Mouse (Mus musculus) neural tube, embryonic 14.5 days (tissue): ENCODE data around the gene Stk39. TPM values are rescaled to one million over a fixed set of nuclear protein-coding genes. Genes with fewer than 3 reads are reported as not detected.

Experiments used
- ATAC-seq: fragments of 200-750 bp; cut with Nextera tagmentation; 2 replicates; pipeline ENCODE4 v1.8.0; 2017; ENCODE audit warnings: low read depth, mild to moderate bottlenecking, moderate TSS enrichment, moderate library complexity
- H3K27ac ChIP-seq: fragments of 300-500 bp; sonication (generic); 2 replicates; pipeline ENCODE4 v1.5.1; 2014; ENCODE audit warnings: low read depth, mild to moderate bottlenecking, control low read depth, low read length, moderate library complexity, mixed read lengths
- H3K27me3 ChIP-seq: fragments of 300-500 bp; sonication (generic); 2 replicates; pipeline ENCODE4 v1.6.1; 2014; ENCODE audit warnings: low read length; ENCODE audit not compliant: control insufficient read depth, insufficient read depth
- H3K36me3 ChIP-seq: fragments of 300-500 bp; sonication (generic); 2 replicates; pipeline ENCODE4 v1.6.1; 2014; ENCODE audit warnings: low read length, mixed read lengths; ENCODE audit not compliant: control insufficient read depth, insufficient read depth
- H3K4me1 ChIP-seq: fragments of 300-500 bp; sonication (generic); 2 replicates; pipeline ENCODE4 v1.6.1; 2014; ENCODE audit warnings: low read length; ENCODE audit not compliant: control insufficient read depth, insufficient read depth
- H3K4me2 ChIP-seq: fragments of 300-500 bp; sonication (generic); 2 replicates; pipeline ENCODE4 v1.6.1; 2014; ENCODE audit warnings: mild to moderate bottlenecking, low read depth, low read length, control low read depth
- H3K4me3 ChIP-seq: fragments of 300-500 bp; sonication (generic); 2 replicates; pipeline ENCODE4 v1.5.1; 2014; ENCODE audit warnings: low read depth, low read length, control low read depth, mixed read lengths
- H3K9ac ChIP-seq: fragments of 300-500 bp; sonication (generic); replicated peaks from 2 replicates; pipeline ENCODE4 v1.6.1; 2014; ENCODE audit warnings: low read depth, mild to moderate bottlenecking, control low read depth, low read length, mixed read lengths
- H3K9me3 ChIP-seq: fragments of 300-500 bp; sonication (generic); 2 replicates; pipeline ENCODE4 v1.6.1; 2016; ENCODE audit warnings: low read length; ENCODE audit not compliant: control insufficient read depth
- WGBS: fragments of 180-500 bp; shearing (Covaris S2); extraction: QIAGEN DNeasy Blood & Tissue Kit; methylation state at CpG from one replicate; pipeline ENCODE4 v1.1.7; 2014; 5-methylcytosine and 5-hydroxymethylcytosine counted together
- polyA plus RNA-seq: library from polyadenylated mRNA; unstranded; fragments of >200 nt; fragmentation: Nextera tagmentation; extraction: Ambion mirVana; gene quantifications from 2 replicates; pipeline ENCODE4 v1.2.1, GENCODE M21; 2014

The Stk39 gene
- polyA plus RNA-seq, 1 experiment from 2014 or later, result 37.0 TPM

GRCm38 (mm10) chr2:68350621-68351020 lies 121.4 kb downstream of the Stk39 start:
- no peaks in the 10 kb centered on the region for H3K27me3 ChIP-seq
- ATAC-seq, result peak; percentile 52; the same call in 1 of the 2 replicates
- no peak overlapping the region for H3K4me3 ChIP-seq
- no peak overlapping the region for H3K9ac ChIP-seq
- no peaks in the 10 kb centered on the region for H3K4me1 ChIP-seq
- H3K4me2 ChIP-seq, result no peak overlapping the region
- no peaks in the 10 kb centered on the region for H3K9me3 ChIP-seq
- 9% methylated on average over 6 of the region's 6 CpGs for WGBS
- no peaks in the 10 kb centered on the region for H3K36me3 ChIP-seq
- H3K27ac ChIP-seq, result no peak overlapping the region

GRCm38 (mm10) chr2:68349593-68350383 lies 122.3 kb downstream of the Stk39 start:
- peak; percentile 58; the same call in 1 of the 2 replicates for ATAC-seq
- Histone ChIP-seq H3K9ac (no peak overlapping the region), H3K4me3 (no peak overlapping the region), H3K4me2 (no peak overlapping the region), H3K4me1 (no peaks in the 10 kb centered on the region), H3K36me3 (no peaks in the 10 kb centered on the region), H3K27me3 (no peaks in the 10 kb centered on the region), H3K9me3 (no peaks in the 10 kb centered on the region), H3K27ac (no peak overlapping the region)
- WGBS, result 58% methylated on average over 24 of the region's 24 CpGs

- H3K9ac ChIP-seq, result no peak overlapping the region
- no peak for ATAC-seq
- H3K4me3 ChIP-seq, result no peak overlapping the region
- H3K27ac ChIP-seq, result no peak overlapping the region
- no peak overlapping the region for H3K4me2 ChIP-seq
- WGBS, result 77% methylated on average over 12 of the region's 12 CpGs
- no peaks in the 10 kb centered on the region for H3K4me1 ChIP-seq
- H3K9me3 ChIP-seq, result no peaks in the 10 kb centered on the region
- no peaks in the 10 kb centered on the region for H3K36me3 ChIP-seq
- H3K27me3 ChIP-seq, result no peaks in the 10 kb centered on the region
These were observed 123.1 kb downstream of the Stk39 start for GRCm38 (mm10) chr2:68348966-68349365.

GRCm38 (mm10) chr2:68346606-68347237 lies 125.3 kb downstream of the Stk39 start:
- Histone ChIP-seq H3K4me2 (no peak overlapping the region), H3K27me3 (no peaks in the 10 kb centered on the region), H3K4me1 (no peaks in the 10 kb centered on the region), H3K36me3 (no peaks in the 10 kb centered on the region), H3K9me3 (no peaks in the 10 kb centered on the region), H3K27ac (no peak overlapping the region), H3K4me3 (no peak overlapping the region), H3K9ac (no peak overlapping the region)
- 26% methylated on average over 8 of the region's 8 CpGs for WGBS
- peak; percentile 70; the same call in 1 of the 2 replicates for ATAC-seq

GRCm38 (mm10) chr2:68345269-68345668 lies 126.8 kb downstream of the Stk39 start:
- Histone ChIP-seq H3K36me3 (no peaks in the 10 kb centered on the region), H3K4me3 (no peak overlapping the region), H3K27ac (no peak overlapping the region), H3K27me3 (no peaks in the 10 kb centered on the region), H3K4me2 (no peak overlapping the region), H3K9ac (no peak overlapping the region), H3K9me3 (no peaks in the 10 kb centered on the region), H3K4me1 (no peaks in the 10 kb centered on the region)
- ATAC-seq, result no peak
- WGBS, result 89% methylated on average over 9 of the region's 9 CpGs

- Histone ChIP-seq H3K4me1 (no peaks in the 10 kb centered on the region), H3K9ac (no peak overlapping the region), H3K36me3 (no peaks in the 10 kb centered on the region), H3K9me3 (no peaks in the 10 kb centered on the region), H3K27me3 (no peaks in the 10 kb centered on the region), H3K4me2 (no peak overlapping the region), H3K4me3 (no peak overlapping the region), H3K27ac (no peak overlapping the region)
- no peak for ATAC-seq
- WGBS, result 98% methylated on average over 4 of the region's 4 CpGs
These were observed 128.3 kb downstream of the Stk39 start for GRCm38 (mm10) chr2:68343751-68344150.

GRCm38 (mm10) chr2:68342122-68342646 lies 129.9 kb downstream of the Stk39 start:
- H3K9me3 ChIP-seq, result no peaks in the 10 kb centered on the region
- H3K36me3 ChIP-seq, result no peaks in the 10 kb centered on the region
- no peak overlapping the region for H3K4me3 ChIP-seq
- H3K27ac ChIP-seq, result no peak overlapping the region
- WGBS, result 89% methylated on average over 7 of the region's 7 CpGs
- no peaks in the 10 kb centered on the region for H3K4me1 ChIP-seq
- H3K4me2 ChIP-seq, result no peak overlapping the region
- no peak overlapping the region for H3K9ac ChIP-seq
- ATAC-seq, result no peak
- H3K27me3 ChIP-seq, result no peaks in the 10 kb centered on the region

GRCm38 (mm10) chr2:68336913-68337312 lies 135.2 kb downstream of the Stk39 start:
- Histone ChIP-seq H3K4me3 (no peak overlapping the region), H3K9ac (no peak overlapping the region), H3K36me3 (no peaks in the 10 kb centered on the region), H3K4me1 (no peaks in the 10 kb centered on the region), H3K27ac (no peak overlapping the region), H3K9me3 (no peaks in the 10 kb centered on the region), H3K4me2 (no peak overlapping the region), H3K27me3 (no peaks in the 10 kb centered on the region)
- WGBS, result 90% methylated on average over 6 of the region's 6 CpGs
- no peak for ATAC-seq

- no peak overlapping the region for H3K9ac ChIP-seq
- WGBS, result 41% methylated on average over 5 of the region's 5 CpGs
- no peak overlapping the region for H3K4me3 ChIP-seq
- no peaks in the 10 kb centered on the region for H3K27me3 ChIP-seq
- no peak for ATAC-seq
- no peak overlapping the region for H3K27ac ChIP-seq
- no peaks in the 10 kb centered on the region for H3K4me1 ChIP-seq
- no peak overlapping the region for H3K4me2 ChIP-seq
- no peaks in the 10 kb centered on the region for H3K9me3 ChIP-seq
- no peaks in the 10 kb centered on the region for H3K36me3 ChIP-seq
These were observed 137.1 kb downstream of the Stk39 start for GRCm38 (mm10) chr2:68334945-68335344.
